Mouse (Mus musculus): ENCODE measurements at regions not wholly inside any gene's neighbourhood (a gene's known extent, or its start where the extent isn't known, plus 50 kb on each side); places are given as distances from the start of the nearest gene placed in this dataset.

GRCm38 (mm10) chr2:115268247-115268646 is 313.3 kb upstream of the BC052040 start:
- no peak for DNase-seq (ENCODE audit: extremely low read depth, insufficient read length, low spot score)

DNA sequence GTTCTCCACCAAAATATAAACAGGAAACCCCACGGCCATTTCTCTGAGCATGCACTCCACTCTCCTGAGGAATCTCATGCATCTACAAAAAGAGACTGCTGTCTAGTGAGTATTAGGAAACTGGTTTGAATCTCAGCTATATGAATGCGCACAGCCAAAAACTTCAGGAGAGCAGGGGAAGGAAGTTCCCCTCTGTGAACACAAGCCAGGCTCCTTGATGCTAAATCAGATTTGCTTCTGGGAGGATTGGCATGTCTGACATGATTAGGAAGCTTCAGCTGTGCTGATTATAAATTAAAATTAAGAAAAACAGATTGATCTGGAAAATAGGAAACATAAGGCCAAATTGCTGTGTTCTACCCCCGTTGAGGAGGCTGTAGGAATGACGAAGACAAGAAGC is 304.1 kb upstream of the BC052040 start:
- DNase-seq (ENCODE audit: extremely low read depth, insufficient read length, low spot score): no peak

DNA sequence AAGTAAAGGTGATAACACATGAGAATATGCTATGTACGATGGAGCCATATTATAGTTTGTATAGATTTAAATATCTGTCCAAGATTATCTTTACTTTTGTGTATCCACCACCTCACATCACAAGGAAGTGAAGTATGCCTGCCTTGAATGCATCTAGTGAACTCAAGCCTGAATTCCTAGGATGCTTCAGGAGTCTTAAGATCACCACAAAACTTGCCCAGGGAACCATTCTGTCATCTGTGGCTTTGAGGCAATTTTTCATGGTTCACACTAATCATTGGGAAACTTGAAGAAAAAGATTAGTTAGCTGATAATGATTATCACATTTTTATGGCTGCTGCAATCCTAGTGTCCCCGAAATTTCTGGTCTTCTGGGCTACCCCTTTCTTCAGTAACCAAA is 288.5 kb upstream of the BC052040 start:
- no peak for DNase-seq (ENCODE audit: extremely low read depth, insufficient read length, low spot score)

GRCm38 (mm10) chr2:115297463-115297862 is 284.1 kb upstream of the BC052040 start:
- DNase-seq (ENCODE audit: extremely low read depth, insufficient read length, low spot score): no peak

GRCm38 (mm10) chr2:115307248-115307647 is 274.3 kb upstream of the BC052040 start:
- DNase-seq (ENCODE audit: extremely low read depth, insufficient read length, low spot score): no peak

GRCm38 (mm10) chr2:115309856-115310631 is 271.5 kb upstream of the BC052040 start:
- DNase-seq (ENCODE audit: extremely low read depth, insufficient read length, low spot score): no peak

GRCm38 (mm10) chr2:115318551-115318950 is 263.0 kb upstream of the BC052040 start:
- no peak for DNase-seq (ENCODE audit: extremely low read depth, insufficient read length, low spot score)

GRCm38 (mm10) chr2:115322582-115322981 is 258.9 kb upstream of the BC052040 start:
- DNase-seq (ENCODE audit: extremely low read depth, insufficient read length, low spot score): no peak

DNA sequence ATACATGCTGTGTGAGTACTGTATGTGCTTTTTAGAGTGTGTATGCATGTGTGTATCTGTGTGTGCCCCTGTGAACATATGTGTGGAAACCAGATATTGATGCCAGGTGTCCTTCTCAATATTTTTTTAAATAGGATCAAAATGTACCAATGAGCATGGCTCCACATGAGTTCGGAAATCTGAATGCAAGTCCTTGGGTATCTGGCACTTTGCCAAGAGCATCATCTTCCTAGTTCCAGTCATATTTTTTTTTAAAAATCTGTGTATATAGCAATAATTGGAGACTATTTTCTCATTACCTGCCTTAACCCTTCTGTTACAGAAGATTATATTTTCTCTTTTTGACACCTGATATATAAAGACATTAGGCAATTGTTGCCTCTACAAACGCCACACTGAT is 255.0 kb upstream of the BC052040 start:
- no peak for DNase-seq (ENCODE audit: extremely low read depth, insufficient read length, low spot score)

GRCm38 (mm10) chr2:115338178-115338577 is 243.3 kb upstream of the BC052040 start:
- DNase-seq (ENCODE audit: extremely low read depth, insufficient read length, low spot score): no peak

GRCm38 (mm10) chr2:115339034-115339433 is 242.5 kb upstream of the BC052040 start:
- DNase-seq (ENCODE audit: extremely low read depth, insufficient read length, low spot score): no peak

- DNase-seq (ENCODE audit: extremely low read depth, insufficient read length, low spot score): no peak
Observed at GRCm38 (mm10) chr2:115342360-115342759, 239.2 kb upstream of the BC052040 start.

- DNase-seq (ENCODE audit: extremely low read depth, insufficient read length, low spot score): no peak
Observed at GRCm38 (mm10) chr2:115346551-115346950, 235.0 kb upstream of the BC052040 start.

GRCm38 (mm10) chr2:115348263-115348662 is 233.3 kb upstream of the BC052040 start:
- DNase-seq (ENCODE audit: extremely low read depth, insufficient read length, low spot score): no peak

- DNase-seq (ENCODE audit: extremely low read depth, insufficient read length, low spot score): no peak
Observed at GRCm38 (mm10) chr2:115371072-115371471, 210.4 kb upstream of the BC052040 start.

DNA sequence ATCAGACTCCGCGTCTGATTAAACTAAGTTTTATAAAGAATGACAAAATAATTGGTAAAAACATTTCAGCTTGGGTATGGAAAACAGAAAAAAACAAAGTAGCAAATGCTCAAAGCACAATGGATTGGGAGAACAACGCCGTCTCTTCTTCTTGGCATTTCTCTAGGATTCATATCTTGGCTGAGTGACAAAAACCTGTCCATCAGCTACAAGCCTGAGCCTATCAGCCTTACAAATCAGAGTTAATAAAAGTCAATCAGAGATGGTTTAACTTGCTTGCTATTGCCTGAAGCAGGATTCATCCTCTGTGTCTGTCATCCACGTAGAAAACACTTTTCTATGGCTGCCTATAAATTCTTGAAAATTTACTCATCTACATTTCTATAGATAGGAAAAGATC is 206.2 kb upstream of the BC052040 start:
- DNase-seq (ENCODE audit: extremely low read depth, insufficient read length, low spot score): no peak

DNA sequence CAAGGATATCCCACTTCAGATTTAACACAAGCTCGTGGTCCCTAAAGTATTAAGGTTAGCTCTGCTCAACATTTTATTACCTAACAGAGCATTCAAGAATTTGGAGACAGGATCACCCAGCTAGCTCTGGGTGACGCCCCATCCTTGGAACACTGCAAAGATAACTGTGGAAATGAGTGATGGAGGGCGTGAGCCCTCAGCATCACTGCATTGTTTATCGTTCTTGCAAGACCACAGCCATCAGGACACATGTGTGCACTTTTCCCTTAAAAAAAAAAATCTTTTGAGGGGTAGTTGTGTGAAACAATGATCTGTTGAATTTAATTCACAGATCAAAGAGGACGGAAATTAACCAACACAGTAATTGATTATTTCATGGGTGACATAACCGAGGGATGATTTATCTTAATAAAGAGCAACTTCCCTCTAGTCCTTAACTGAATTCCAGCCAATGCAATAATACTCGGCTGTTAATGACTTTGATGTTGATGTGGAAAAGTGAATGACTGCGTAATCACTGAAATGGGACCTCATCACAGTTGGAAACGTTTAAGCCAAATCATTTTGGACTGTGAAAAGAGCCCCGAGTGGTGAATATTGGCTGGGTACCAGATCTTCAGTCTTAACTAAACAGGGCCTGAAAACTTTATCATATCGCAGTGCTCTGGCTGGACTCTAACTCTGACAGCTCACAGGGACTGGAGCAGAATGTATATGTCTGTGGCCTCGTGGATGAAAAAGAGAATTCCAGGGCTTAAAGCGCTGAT is 196.9 kb upstream of the BC052040 start:
- DNase-seq (ENCODE audit: extremely low read depth, insufficient read length, low spot score): no peak

DNA sequence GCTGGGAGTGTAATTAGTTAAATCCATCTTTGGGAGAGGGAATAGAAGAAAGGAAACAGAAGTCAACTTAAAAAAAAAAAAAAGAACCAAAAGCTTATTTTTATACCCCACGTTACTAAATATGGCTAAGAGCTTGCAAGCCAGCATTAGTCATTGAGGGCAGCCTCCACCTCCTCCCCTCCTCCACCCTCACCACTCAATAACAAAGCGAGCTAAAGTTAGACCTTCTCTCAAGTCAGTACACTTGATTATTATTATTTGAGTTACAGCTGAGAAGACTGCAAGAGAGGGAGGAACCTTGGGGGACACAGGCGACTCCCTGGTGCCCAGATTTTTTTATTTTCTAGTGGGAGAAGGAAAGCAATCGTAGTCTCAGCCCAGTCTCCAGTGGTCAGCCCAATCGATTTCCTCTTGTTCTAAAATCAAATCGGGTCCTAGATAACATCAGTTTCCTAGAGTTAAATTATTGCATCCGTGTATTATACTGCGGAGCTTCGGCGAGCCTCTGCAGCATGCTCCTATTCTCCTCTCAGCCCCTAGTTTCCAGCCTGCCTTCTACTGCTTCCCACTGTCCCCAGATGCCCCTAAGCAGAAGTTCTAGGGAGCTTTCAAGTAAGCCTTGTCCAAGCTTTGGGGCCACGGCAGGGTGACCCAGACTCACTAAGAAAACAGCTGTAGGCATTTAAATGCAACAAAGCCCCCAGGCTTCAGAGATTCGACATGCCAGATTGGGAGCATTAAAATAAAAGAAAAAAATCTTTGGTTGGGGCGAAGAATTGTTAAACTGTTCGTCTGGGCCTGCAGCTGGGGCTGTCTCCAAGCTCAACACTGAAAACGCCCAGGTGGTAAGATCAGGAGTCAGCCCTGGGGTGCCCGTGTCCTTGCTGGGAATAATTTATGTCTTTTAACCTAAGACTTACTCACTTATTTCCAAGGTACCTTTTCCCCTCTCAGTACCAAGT is 196.0 kb upstream of the BC052040 start:
- no peak for DNase-seq (ENCODE audit: extremely low read depth, insufficient read length, low spot score)

DNA sequence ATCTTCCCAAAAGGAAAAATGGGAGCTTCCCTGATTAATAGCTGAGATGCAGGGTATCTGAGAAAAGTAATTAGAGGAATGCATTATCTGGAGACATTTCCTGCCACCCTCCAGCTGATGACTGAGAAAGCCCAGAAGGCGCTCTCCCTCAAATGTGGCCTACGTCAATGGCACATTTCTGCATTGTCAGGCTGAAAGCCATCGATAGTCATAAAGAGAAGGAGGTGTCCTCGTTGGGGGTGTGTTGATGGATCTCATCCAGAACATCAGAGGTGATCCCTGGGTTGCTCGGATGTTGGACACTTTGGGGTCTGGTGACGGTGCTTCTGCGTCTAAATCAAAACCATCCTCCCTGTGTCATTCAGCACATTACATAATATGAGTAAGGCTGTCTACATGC is 189.9 kb upstream of the BC052040 start:
- no peak for DNase-seq (ENCODE audit: extremely low read depth, insufficient read length, low spot score)

DNA sequence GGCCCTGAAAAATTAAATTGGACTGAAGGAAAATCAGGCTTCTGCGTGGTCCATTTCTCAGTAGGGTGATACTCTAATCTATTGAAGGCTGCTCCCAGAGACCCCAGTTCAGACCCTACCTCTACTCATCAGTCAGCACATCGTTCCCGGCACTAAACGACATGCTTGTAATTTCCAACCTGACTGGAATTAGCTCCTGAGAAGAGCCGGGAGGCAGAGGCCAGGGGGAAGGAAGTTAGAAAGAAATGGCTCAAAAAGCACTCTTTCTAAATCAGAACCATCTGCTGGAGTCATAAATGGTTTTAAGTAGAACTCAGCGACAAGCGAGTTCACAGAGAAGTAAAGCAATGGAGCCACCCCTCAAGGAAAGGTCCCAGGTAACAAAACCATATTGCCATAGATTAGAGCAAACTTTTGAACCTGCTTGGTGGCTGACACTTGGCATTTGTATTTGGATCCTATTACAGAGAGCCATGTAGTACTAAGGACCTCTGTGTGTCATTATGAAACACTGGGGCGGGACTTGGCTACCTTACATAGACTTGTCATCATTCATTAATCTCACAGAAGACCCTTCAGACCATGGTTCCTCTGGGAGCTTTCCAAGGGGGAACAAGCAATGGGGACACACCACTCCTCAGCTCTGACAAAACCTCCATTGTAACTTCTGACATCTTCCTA is 189.3 kb upstream of the BC052040 start:
- DNase-seq (ENCODE audit: extremely low read depth, insufficient read length, low spot score): no peak
